Mouse (Mus musculus) mouse trophoblast stem cell (cell line): Measurements from ENCODE around the gene Bnip1.

Source experiments
- in situ Hi-C, 2 experiments: fragments of 300-500 bp; cut with MseI, MboI; formaldehyde crosslinking; loops; 2 replicates in 1 of 2; 3 replicates in 1 of 2; pipeline ENCODE4 v1.15.1; 2025

Gene Bnip1

GRCm38 (mm10) chr17:26839718-26840438, 59.0 kb downstream of the Bnip1 start:
- in situ Hi-C loops = no loop called here

- in situ Hi-C loops = no loop called here
Observed at GRCm38 (mm10) chr17:26840439-26840780, 59.5 kb downstream of the Bnip1 start.

GRCm38 (mm10) chr17:26840922-26841731, 60.3 kb downstream of the Bnip1 start:
- in situ Hi-C loops = no loop called here

- in situ Hi-C loops = no loop called here
Observed at GRCm38 (mm10) chr17:26841981-26842380, 61.1 kb downstream of the Bnip1 start.
